Mouse (Mus musculus): ENCODE measurements at regions not wholly inside any gene's neighbourhood (a gene's known extent, or its start where the extent isn't known, plus 50 kb on each side); places are given as distances from the start of the nearest gene placed in this dataset.
"Not testable (repeated sequence)": the region's sequence is repeated elsewhere in the genome, so short reads cannot be mapped to it uniquely, and the experiment has no call there.

GRCm38 (mm10) chr2:171586217-171586852 lies 456.9 kb downstream of the Cbln4 start:
- H3K27me3 ChIP-seq (ENCODE audit: control insufficient read depth, insufficient read depth, low read length), result no peaks in the 10 kb centered on the region
- no peaks in the 10 kb centered on the region for H3K36me3 ChIP-seq (ENCODE audit: control insufficient read depth, insufficient read depth, low read length)
- H3K27ac ChIP-seq (ENCODE audit: low read length), result no peak overlapping the region
- WGBS, result 85% methylated on average over 6 of the region's 6 CpGs
- no peak overlapping the region for H3K4me3 ChIP-seq (ENCODE audit: low read depth, low read length)
- H3K4me2 ChIP-seq (replicated peaks; ENCODE audit: low read depth, low read length), result no peak overlapping the region
- ATAC-seq (ENCODE audit: insufficient number of reproducible peaks, insufficient read depth, low FRiP score, low read depth), result no peak
- H3K4me1 ChIP-seq (ENCODE audit: control insufficient read depth, insufficient read depth, low read length), result no peaks in the 10 kb centered on the region
- H3K9ac ChIP-seq (replicated peaks; ENCODE audit: low read depth, low read length), result no peak overlapping the region
- no peaks in the 10 kb centered on the region for H3K9me3 ChIP-seq (ENCODE audit: control insufficient read depth, low read depth, low read length)

- no peaks in the 10 kb centered on the region for H3K9me3 ChIP-seq (ENCODE audit: control insufficient read depth, low read depth, low read length)
- no peak overlapping the region for H3K9ac ChIP-seq (replicated peaks; ENCODE audit: low read depth, low read length)
- ATAC-seq (ENCODE audit: insufficient number of reproducible peaks, insufficient read depth, low FRiP score, low read depth), result no peak
- no peaks in the 10 kb centered on the region for H3K27me3 ChIP-seq (ENCODE audit: control insufficient read depth, insufficient read depth, low read length)
- H3K27ac ChIP-seq (ENCODE audit: low read length), result no peak overlapping the region
- no peak overlapping the region for H3K4me3 ChIP-seq (ENCODE audit: low read depth, low read length)
- WGBS, result 71% methylated on average over 3 of the region's 3 CpGs
- H3K36me3 ChIP-seq (ENCODE audit: control insufficient read depth, insufficient read depth, low read length), result no peaks in the 10 kb centered on the region
- H3K4me1 ChIP-seq (ENCODE audit: control insufficient read depth, insufficient read depth, low read length), result no peaks in the 10 kb centered on the region
- no peak overlapping the region for H3K4me2 ChIP-seq (replicated peaks; ENCODE audit: low read depth, low read length)
Measured at GRCm38 (mm10) chr2:171574360-171574759, 468.9 kb downstream of the Cbln4 start.

GRCm38 (mm10) chr2:171562656-171563055 lies 480.6 kb downstream of the Cbln4 start:
- WGBS, result 85% methylated on average over 5 of the region's 5 CpGs

GRCm38 (mm10) chr2:171542768-171543167 lies 500.5 kb downstream of the Cbln4 start:
- H3K27me3 ChIP-seq (ENCODE audit: control insufficient read depth, insufficient read depth, low read length); H3K27ac ChIP-seq (ENCODE audit: low read length); ATAC-seq (ENCODE audit: insufficient number of reproducible peaks, insufficient read depth, low FRiP score, low read depth); H3K4me3 ChIP-seq (ENCODE audit: low read depth, low read length); H3K4me2 ChIP-seq (replicated peaks; ENCODE audit: low read depth, low read length); H3K4me1 ChIP-seq (ENCODE audit: control insufficient read depth, insufficient read depth, low read length); H3K9ac ChIP-seq (replicated peaks; ENCODE audit: low read depth, low read length); H3K9me3 ChIP-seq (ENCODE audit: control insufficient read depth, low read depth, low read length); H3K36me3 ChIP-seq (ENCODE audit: control insufficient read depth, insufficient read depth, low read length): not testable (repeated sequence)
- WGBS, result 81% methylated on average over 18 of the region's 18 CpGs

More at GRCm38 (mm10) chr2:171562656-171563055, 480.6 kb downstream of the Cbln4 start:
- H3K4me3 ChIP-seq (ENCODE audit: low read depth, low read length), result no peak overlapping the region
- H3K4me2 ChIP-seq (replicated peaks; ENCODE audit: low read depth, low read length), result no peak overlapping the region
- H3K9ac ChIP-seq (replicated peaks; ENCODE audit: low read depth, low read length), result no peak overlapping the region
- H3K4me1 ChIP-seq (ENCODE audit: control insufficient read depth, insufficient read depth, low read length), result no peaks in the 10 kb centered on the region
- no peaks in the 10 kb centered on the region for H3K27me3 ChIP-seq (ENCODE audit: control insufficient read depth, insufficient read depth, low read length)
- no peak overlapping the region for H3K27ac ChIP-seq (ENCODE audit: low read length)
- H3K9me3 ChIP-seq (ENCODE audit: control insufficient read depth, low read depth, low read length), result no peaks in the 10 kb centered on the region; the same call in 1 of the 2 replicates
- no peaks in the 10 kb centered on the region for H3K36me3 ChIP-seq (ENCODE audit: control insufficient read depth, insufficient read depth, low read length)
- no peak for ATAC-seq (ENCODE audit: insufficient number of reproducible peaks, insufficient read depth, low FRiP score, low read depth)

GRCm38 (mm10) chr2:171514876-171515275 lies 528.4 kb downstream of the Cbln4 start:
- H3K4me2 ChIP-seq (replicated peaks; ENCODE audit: low read depth, low read length), result no peak overlapping the region
- H3K9me3 ChIP-seq (ENCODE audit: control insufficient read depth, low read depth, low read length), result no peaks in the 10 kb centered on the region
- H3K36me3 ChIP-seq (ENCODE audit: control insufficient read depth, insufficient read depth, low read length), result no peaks in the 10 kb centered on the region
- no peak for ATAC-seq (ENCODE audit: insufficient number of reproducible peaks, insufficient read depth, low FRiP score, low read depth)
- H3K4me3 ChIP-seq (ENCODE audit: low read depth, low read length), result no peak overlapping the region
- 87% methylated on average over 5 of the region's 5 CpGs for WGBS
- no peaks in the 10 kb centered on the region for H3K4me1 ChIP-seq (ENCODE audit: control insufficient read depth, insufficient read depth, low read length)
- no peaks in the 10 kb centered on the region for H3K27me3 ChIP-seq (ENCODE audit: control insufficient read depth, insufficient read depth, low read length)
- H3K9ac ChIP-seq (replicated peaks; ENCODE audit: low read depth, low read length), result no peak overlapping the region
- no peak overlapping the region for H3K27ac ChIP-seq (ENCODE audit: low read length)

GRCm38 (mm10) chr2:171496620-171497019 lies 546.6 kb downstream of the Cbln4 start:
- Histone ChIP-seq H3K27me3 (ENCODE audit: control insufficient read depth, insufficient read depth, low read length) (no peaks in the 10 kb centered on the region), H3K4me2 (replicated peaks; ENCODE audit: low read depth, low read length) (no peak overlapping the region), H3K9ac (replicated peaks; ENCODE audit: low read depth, low read length) (no peak overlapping the region), H3K27ac (ENCODE audit: low read length) (no peak overlapping the region), H3K9me3 (ENCODE audit: control insufficient read depth, low read depth, low read length) (no peaks in the 10 kb centered on the region), H3K4me1 (ENCODE audit: control insufficient read depth, insufficient read depth, low read length) (no peaks in the 10 kb centered on the region), H3K4me3 (ENCODE audit: low read depth, low read length) (no peak overlapping the region), H3K36me3 (ENCODE audit: control insufficient read depth, insufficient read depth, low read length) (no peaks in the 10 kb centered on the region)
- WGBS, result 75% methylated on average over 4 of the region's 4 CpGs
- ATAC-seq (ENCODE audit: insufficient number of reproducible peaks, insufficient read depth, low FRiP score, low read depth), result no peak

DNA sequence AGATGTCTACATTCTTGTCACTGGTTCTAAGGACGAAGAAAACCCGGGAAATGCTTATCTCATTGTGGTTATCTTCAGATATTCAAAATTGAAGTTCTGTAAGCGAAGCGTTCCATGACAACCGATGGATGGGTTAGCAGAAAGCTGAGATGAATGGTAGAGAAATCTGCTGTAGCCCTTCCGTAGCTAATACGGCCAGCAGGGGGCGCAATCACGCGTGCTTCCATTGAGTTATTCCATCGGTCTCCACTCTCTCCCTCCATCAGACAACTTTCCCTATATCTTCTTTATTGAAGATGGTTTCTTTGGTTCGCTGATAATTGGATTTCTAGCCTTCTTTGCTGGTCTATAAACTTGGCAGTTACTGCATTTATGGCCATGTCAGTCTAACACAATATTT lies 549.5 kb downstream of the Cbln4 start:
- Histone ChIP-seq H3K27me3 (ENCODE audit: control insufficient read depth, insufficient read depth, low read length) (no peaks in the 10 kb centered on the region), H3K4me3 (ENCODE audit: low read depth, low read length) (no peak overlapping the region), H3K4me2 (replicated peaks; ENCODE audit: low read depth, low read length) (no peak overlapping the region), H3K27ac (ENCODE audit: low read length) (no peak overlapping the region), H3K9me3 (ENCODE audit: control insufficient read depth, low read depth, low read length) (no peaks in the 10 kb centered on the region), H3K4me1 (ENCODE audit: control insufficient read depth, insufficient read depth, low read length) (no peaks in the 10 kb centered on the region), H3K36me3 (ENCODE audit: control insufficient read depth, insufficient read depth, low read length) (no peaks in the 10 kb centered on the region), H3K9ac (replicated peaks; ENCODE audit: low read depth, low read length) (no peak overlapping the region)
- no peak for ATAC-seq (ENCODE audit: insufficient number of reproducible peaks, insufficient read depth, low FRiP score, low read depth)
- 31% methylated on average over 12 of the region's 12 CpGs for WGBS

GRCm38 (mm10) chr2:171487284-171487683 lies 556.0 kb downstream of the Cbln4 start:
- Histone ChIP-seq H3K36me3 (ENCODE audit: control insufficient read depth, insufficient read depth, low read length) (no peaks in the 10 kb centered on the region), H3K4me1 (ENCODE audit: control insufficient read depth, insufficient read depth, low read length) (no peaks in the 10 kb centered on the region), H3K4me3 (ENCODE audit: low read depth, low read length) (no peak overlapping the region), H3K27me3 (ENCODE audit: control insufficient read depth, insufficient read depth, low read length) (no peaks in the 10 kb centered on the region), H3K9ac (replicated peaks; ENCODE audit: low read depth, low read length) (no peak overlapping the region), H3K9me3 (ENCODE audit: control insufficient read depth, low read depth, low read length) (no peaks in the 10 kb centered on the region), H3K27ac (ENCODE audit: low read length) (no peak overlapping the region), H3K4me2 (replicated peaks; ENCODE audit: low read depth, low read length) (no peak overlapping the region)
- no peak for ATAC-seq (ENCODE audit: insufficient number of reproducible peaks, insufficient read depth, low FRiP score, low read depth)
- WGBS, result 52% methylated on average over 2 of the region's 2 CpGs

DNA sequence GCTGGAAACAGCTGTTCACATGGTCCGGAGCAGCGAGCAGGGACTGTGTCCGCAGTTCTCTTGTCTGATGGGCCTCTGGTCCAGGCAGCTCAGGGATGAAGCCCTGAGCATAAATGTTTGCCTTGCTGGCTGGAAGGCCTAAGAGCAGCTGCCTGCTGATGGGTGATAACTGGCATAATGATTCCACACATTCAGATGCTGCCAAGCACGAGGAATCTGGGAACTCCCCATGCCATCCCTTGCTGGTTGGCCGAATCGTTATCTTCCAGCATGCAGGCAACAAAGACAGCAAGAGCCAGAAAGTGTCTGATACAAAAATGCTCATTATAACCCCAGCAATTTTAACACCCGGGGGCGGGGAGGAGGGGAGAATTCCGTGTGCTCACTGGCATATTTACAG lies 590.0 kb downstream of the Cbln4 start:
- WGBS, result 56% methylated on average over 9 of the region's 9 CpGs
- Histone ChIP-seq H3K27ac (ENCODE audit: low read length) (no peak overlapping the region), H3K9me3 (ENCODE audit: control insufficient read depth, low read depth, low read length) (no peaks in the 10 kb centered on the region), H3K36me3 (ENCODE audit: control insufficient read depth, insufficient read depth, low read length) (no peaks in the 10 kb centered on the region), H3K9ac (replicated peaks; ENCODE audit: low read depth, low read length) (no peak overlapping the region), H3K27me3 (ENCODE audit: control insufficient read depth, insufficient read depth, low read length) (no peaks in the 10 kb centered on the region), H3K4me3 (ENCODE audit: low read depth, low read length) (no peak overlapping the region), H3K4me2 (replicated peaks; ENCODE audit: low read depth, low read length) (no peak overlapping the region), H3K4me1 (ENCODE audit: control insufficient read depth, insufficient read depth, low read length) (0 out of 2 replicates have a peak, but pooled peaks cover 3% of the 10 kb centered on the region)
- no peak for ATAC-seq (ENCODE audit: insufficient number of reproducible peaks, insufficient read depth, low FRiP score, low read depth)

All from stomach, embryonic 14.5 days (tissue).